Mouse (Mus musculus): ENCODE data around the gene Gm281.

DNA sequence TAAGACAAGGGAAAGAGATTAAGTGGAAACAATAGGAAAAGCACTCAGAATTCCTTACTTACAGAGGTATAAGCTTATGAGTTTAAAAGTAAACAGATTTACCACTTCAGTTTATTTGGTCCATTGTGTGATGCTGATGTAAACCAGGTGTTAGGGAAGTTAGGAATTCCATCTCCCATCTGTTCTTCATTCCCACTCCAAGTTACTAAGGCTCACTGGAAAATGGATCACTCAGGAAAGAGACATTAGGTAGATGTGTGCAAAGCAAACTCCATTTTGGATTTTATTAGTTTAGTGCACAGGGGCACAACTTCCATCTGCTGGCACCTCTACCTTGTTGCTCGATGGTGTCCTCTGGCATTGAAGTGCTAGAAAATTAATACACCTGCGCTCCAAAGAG, 4.1 kb downstream of the Gm281 start:
- TF ChIP-seq TAL1 (IDR thresholded peaks at IDR 0.05; ENCODE audit: low read length) (no peak), GATA1 (IDR thresholded peaks at IDR 0.05; ENCODE audit: low read length) (no peak)

All from erythroblast, embryonic 14.5 days (primary cell).